Mouse (Mus musculus) G1E (cell line): ENCODE measurements around the gene Gss. TPM values are rescaled to one million over a fixed set of nuclear protein-coding genes. Genes with fewer than 3 reads are reported as not detected.

ENCODE experiments used
- ATAC-seq: 2 replicates; pipeline ENCODE4 v1.8.0; 2016; ENCODE audit warnings: mild to moderate bottlenecking; ENCODE audit not compliant: insufficient number of reproducible peaks, poor library complexity, low FRiP score, severe bottlenecking; ENCODE audit errors: extremely low read depth
- DNase-seq: peaks from one replicate; pipeline ENCODE4 v3.0.0; 2012; ENCODE audit warnings: low spot score
- H3K27me3 ChIP-seq: 2 replicates; pipeline ENCODE4 v1.6.1; 2012; ENCODE audit warnings: mild to moderate bottlenecking, low read length, inconsistent platforms; ENCODE audit not compliant: insufficient read depth
- H3K36me3 ChIP-seq: replicated peaks from 2 replicates; pipeline ENCODE3; 2012; ENCODE audit warnings: mild to moderate bottlenecking, inconsistent platforms
- H3K4me1 ChIP-seq: 2 replicates; pipeline ENCODE4 v1.6.1; 2012; ENCODE audit warnings: low read depth, low read length, inconsistent platforms, mixed read lengths; ENCODE audit not compliant: insufficient read depth
- H3K4me3 ChIP-seq: 2 replicates; pipeline ENCODE4 v1.5.1; 2012; ENCODE audit warnings: low read depth, mild to moderate bottlenecking, inconsistent platforms, low read length, moderate library complexity, mixed read lengths
- H3K9me3 ChIP-seq: replicated peaks from 2 replicates; pipeline ENCODE4 v1.6.1; 2012; ENCODE audit warnings: inconsistent platforms
- CTCF ChIP-seq: IDR thresholded peaks from 2 replicates; pipeline ENCODE4 v1.5.1; 2012; ENCODE audit warnings: low read depth, low read length, inconsistent platforms, mixed read lengths
- GATA1 ChIP-seq: IDR thresholded peaks from 2 replicates; pipeline ENCODE4 v1.6.1; 2012; ENCODE audit warnings: borderline replicate concordance, low read length, inconsistent platforms, mixed read lengths
- GATA2 ChIP-seq: IDR thresholded peaks from 2 replicates; pipeline ENCODE4 v1.6.1; 2012; ENCODE audit warnings: low read depth, low read length, inconsistent platforms, borderline replicate concordance
- POLR2AphosphoS5 ChIP-seq: IDR thresholded peaks from 2 replicates; pipeline ENCODE4 v1.6.1; 2012; ENCODE audit warnings: low read depth, low read length, inconsistent platforms; ENCODE audit not compliant: insufficient replicate concordance
- TAL1 ChIP-seq: conservative IDR thresholded peaks from 2 replicates; pipeline ENCODE4 v1.6.1; 2012; ENCODE audit warnings: low read depth, low read length, inconsistent platforms, mixed read lengths
- polyA plus RNA-seq: library from polyadenylated mRNA; stranded (reverse); fragments of >175 nt; gene quantifications from 2 replicates; pipeline ENCODE4 v1.2.3, GENCODE M21; 2012
- total RNA-seq, 2 experiments: library from RNA; stranded (forward) in 1 of 2; stranded (reverse) in 1 of 2; fragments of 200-1000 nt in 1 of 2; fragments of >200 nt in 1 of 2; fragmentation: Nextera tagmentation in 1 of 2; gene quantifications; 2 replicates each; pipeline ENCODE4 v1.2.3; 2014 to 2017

Gss gene
- total and polyA plus RNA-seq, 3 experiments = 7.3 to 22.0 (median 14.6) TPM

GRCm38 (mm10) chr2:155527367-155527766 lies 65.2 kb downstream of the Gss start:
- Histone ChIP-seq H3K9me3 (no peaks in the 10 kb centered on the region), H3K27me3 (no peaks in the 10 kb centered on the region), H3K4me3 (no peak overlapping the region), H3K4me1 (peaks cover 52% of the 10 kb centered on the region), H3K36me3 (peaks cover 23% of the 10 kb centered on the region)
- DNase-seq = no peak
- ATAC-seq = peak; percentile 72
- no peak for TF ChIP-seq GATA2
- no peak for TF ChIP-seq POLR2AphosphoS5
- TF ChIP-seq TAL1 = peak; percentile 67
- TF ChIP-seq GATA1 = no peak

- no peak overlapping the region for H3K4me3 ChIP-seq
- H3K27me3 ChIP-seq = no peaks in the 10 kb centered on the region
- no peaks in the 10 kb centered on the region for H3K9me3 ChIP-seq
- DNase-seq (no peak), ATAC-seq (no peak)
- TF ChIP-seq GATA1 = no peak
- no peak for TF ChIP-seq POLR2AphosphoS5
- TF ChIP-seq TAL1 = no peak
- no peak for TF ChIP-seq GATA2
- TF ChIP-seq CTCF = no peak
- H3K4me1 ChIP-seq = peaks cover 62% of the 10 kb centered on the region
- peaks cover 23% of the 10 kb centered on the region for H3K36me3 ChIP-seq
These were observed 68.2 kb downstream of the Gss start for GRCm38 (mm10) chr2:155524378-155524777.

GRCm38 (mm10) chr2:155523706-155524105 lies 68.9 kb downstream of the Gss start:
- peaks cover 67% of the 10 kb centered on the region for H3K4me1 ChIP-seq
- H3K4me3 ChIP-seq = no peak overlapping the region; the same call in 1 of the 2 replicates
- DNase-seq (no peak), ATAC-seq (no peak)
- H3K9me3 ChIP-seq = no peaks in the 10 kb centered on the region
- peaks cover 20% of the 10 kb centered on the region for H3K36me3 ChIP-seq
- TF ChIP-seq POLR2AphosphoS5 = no peak
- TF ChIP-seq TAL1 = no peak
- TF ChIP-seq GATA1 = no peak
- no peak for TF ChIP-seq GATA2
- no peak for TF ChIP-seq CTCF
- no peaks in the 10 kb centered on the region for H3K27me3 ChIP-seq

GRCm38 (mm10) chr2:155518531-155519270 lies 73.9 kb downstream of the Gss start:
- DNase-seq (no peak), ATAC-seq (no peak)
- TF ChIP-seq GATA2 (no peak), POLR2AphosphoS5 (no peak), CTCF (no peak), GATA1 (no peak), TAL1 (no peak)
- Histone ChIP-seq H3K4me1 (peaks cover 53% of the 10 kb centered on the region), H3K36me3 (peaks cover 8% of the 10 kb centered on the region), H3K9me3 (no peaks in the 10 kb centered on the region), H3K4me3 (peak overlapping the region; percentile 81), H3K27me3 (peaks cover 13% of the 10 kb centered on the region)

- H3K36me3 ChIP-seq = peaks cover 3% of the 10 kb centered on the region
- H3K4me3 ChIP-seq = peak within 1 kb of the TSS; percentile 81
- DNase-seq (peak; percentile 91), ATAC-seq (peak; percentile 98)
- TF ChIP-seq POLR2AphosphoS5 = no peak
- TF ChIP-seq GATA1 = no peak
- peak; percentile 52 for TF ChIP-seq CTCF
- H3K4me1 ChIP-seq = peaks cover 46% of the 10 kb centered on the region
- H3K27me3 ChIP-seq = peaks cover 17% of the 10 kb centered on the region
- H3K9me3 ChIP-seq = no peaks in the 10 kb centered on the region
These were observed 74.9 kb downstream of the Gss start, which contains the start of the genes Acss2 and Ggt7 for GRCm38 (mm10) chr2:155517455-155518423. Gene Acss2 (plus strand): TSS chr2:155517948. Gene Ggt7 (minus strand): TSS chr2:155518237.

- TF ChIP-seq CTCF (peak; percentile 75), POLR2AphosphoS5 (no peak), TAL1 (no peak)
- no peak for ATAC-seq
- peaks cover 40% of the 10 kb centered on the region for H3K4me1 ChIP-seq
These were observed 76.7 kb downstream of the Gss start for GRCm38 (mm10) chr2:155515941-155516340.

More at GRCm38 (mm10) chr2:155515941-155516340, 76.7 kb downstream of the Gss start:
- H3K36me3 ChIP-seq = no peaks in the 10 kb centered on the region
- H3K4me3 ChIP-seq = no peak overlapping the region
- DNase-seq = no peak
- H3K27me3 ChIP-seq = peaks cover 26% of the 10 kb centered on the region
- no peaks in the 10 kb centered on the region for H3K9me3 ChIP-seq
